Mouse (Mus musculus): ENCODE data around the gene Myo3a. TPM values are rescaled to one million over a fixed set of nuclear protein-coding genes. Genes with fewer than 3 reads are reported as not detected.
"Not testable (repeated sequence)": the region's sequence is repeated elsewhere in the genome, so short reads cannot be mapped to it uniquely, and the experiment has no call there.

Gene Myo3a
- polyA plus RNA-seq, 1 experiment from 2014 or later: 0.04 TPM

DNA sequence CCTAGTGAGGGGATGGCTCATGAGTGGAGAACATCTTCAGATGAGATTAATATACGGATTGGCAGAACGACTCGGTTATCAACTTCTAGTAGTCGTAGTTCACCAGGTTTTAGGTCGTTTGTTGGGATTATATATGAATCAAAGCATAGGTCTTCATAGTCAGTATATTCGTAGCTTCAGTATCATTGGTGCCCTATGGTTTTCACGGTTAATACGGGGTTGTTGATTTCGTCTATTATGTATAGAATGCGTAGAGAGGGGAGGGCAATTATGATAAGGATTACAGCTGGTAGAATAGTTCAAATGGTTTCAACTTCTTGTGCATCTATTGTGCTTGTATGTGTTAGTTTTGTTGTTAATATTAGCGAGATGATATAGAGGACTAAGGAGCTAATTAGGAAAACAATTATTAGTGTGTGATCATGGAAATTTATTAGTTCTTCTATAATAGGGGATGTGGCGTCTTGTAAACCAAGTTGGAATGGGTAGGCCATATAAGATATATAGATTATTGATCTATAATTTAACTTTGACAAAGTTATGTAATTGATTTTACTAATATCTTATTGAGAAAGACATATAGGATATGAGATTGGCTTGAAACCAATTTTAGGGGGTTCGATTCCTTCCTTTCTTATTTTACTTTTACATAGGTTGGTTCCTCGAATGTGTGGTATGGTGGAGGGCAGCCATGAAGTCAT lies 360.3 kb downstream of the Myo3a start:
- H3K9me3 ChIP-seq; DNase-seq (ENCODE audit: low spot score); H3K27ac ChIP-seq (replicated peaks); H3K4me1 ChIP-seq; H3K36me3 ChIP-seq (replicated peaks); H3K27me3 ChIP-seq (replicated peaks; ENCODE audit: low read depth, poor library complexity, severe bottlenecking); H3K4me3 ChIP-seq: not testable (repeated sequence)
- 83% methylated on average over 14 of the region's 14 CpGs for WGBS

DNA sequence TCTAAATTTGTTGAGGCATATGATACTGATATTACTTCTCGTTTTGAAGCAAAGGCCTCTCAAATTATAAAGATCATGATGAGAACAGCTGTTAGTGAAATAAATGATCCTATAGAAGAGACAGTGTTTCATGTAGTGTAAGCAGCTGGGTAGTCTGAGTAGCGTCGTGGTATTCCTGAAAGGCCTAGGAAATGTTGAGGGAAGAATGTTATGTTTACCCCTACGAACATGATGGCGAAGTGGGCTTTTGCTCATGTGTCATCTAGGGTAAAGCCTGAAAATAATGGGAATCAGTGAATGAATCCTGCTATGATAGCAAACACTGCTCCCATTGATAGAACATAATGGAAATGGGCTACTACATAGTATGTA lies 360.9 kb downstream of the Myo3a start:
- not testable (repeated sequence) for H3K36me3 ChIP-seq (replicated peaks); H3K9me3 ChIP-seq; H3K27me3 ChIP-seq (replicated peaks; ENCODE audit: low read depth, poor library complexity, severe bottlenecking); DNase-seq (ENCODE audit: low spot score); H3K27ac ChIP-seq (replicated peaks); H3K4me3 ChIP-seq; H3K4me1 ChIP-seq
- whole genome bisulfite sequencing: 90% methylated on average over 5 of the region's 5 CpGs

DNA sequence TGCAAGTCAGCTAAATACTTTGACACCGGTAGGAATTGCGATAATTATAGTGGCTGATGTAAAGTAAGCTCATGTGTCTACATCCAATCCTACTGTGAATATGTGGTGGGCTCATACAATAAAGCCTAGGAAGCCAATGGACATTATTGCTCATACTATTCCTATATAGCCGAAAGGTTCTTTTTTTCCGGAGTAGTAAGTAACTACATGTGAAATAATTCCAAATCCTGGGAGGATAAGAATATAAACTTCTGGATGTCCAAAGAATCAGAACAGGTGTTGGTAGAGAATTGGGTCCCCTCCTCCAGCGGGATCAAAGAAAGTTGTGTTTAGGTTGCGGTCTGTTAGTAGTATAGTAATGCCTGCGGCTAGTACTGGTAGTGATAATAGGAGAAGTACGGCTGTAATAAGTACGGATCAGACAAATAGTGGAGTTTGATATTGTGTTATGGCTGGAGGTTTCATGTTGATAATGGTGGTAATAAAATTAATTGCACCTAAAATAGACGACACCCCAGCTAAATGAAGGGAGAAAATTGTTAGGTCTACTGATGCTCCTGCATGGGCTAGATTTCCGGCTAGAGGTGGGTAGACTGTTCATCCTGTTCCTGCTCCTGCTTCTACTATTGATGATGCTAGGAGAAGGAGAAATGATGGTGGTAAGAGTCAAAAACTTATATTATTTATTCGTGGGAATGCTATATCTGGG lies 361.5 kb downstream of the Myo3a start:
- H3K9me3 ChIP-seq; DNase-seq (ENCODE audit: low spot score); H3K4me1 ChIP-seq; H3K27me3 ChIP-seq (replicated peaks; ENCODE audit: low read depth, poor library complexity, severe bottlenecking); H3K4me3 ChIP-seq; H3K36me3 ChIP-seq (replicated peaks); H3K27ac ChIP-seq (replicated peaks): not testable (repeated sequence)
- 72% methylated on average over 12 of the region's 12 CpGs for WGBS

DNA sequence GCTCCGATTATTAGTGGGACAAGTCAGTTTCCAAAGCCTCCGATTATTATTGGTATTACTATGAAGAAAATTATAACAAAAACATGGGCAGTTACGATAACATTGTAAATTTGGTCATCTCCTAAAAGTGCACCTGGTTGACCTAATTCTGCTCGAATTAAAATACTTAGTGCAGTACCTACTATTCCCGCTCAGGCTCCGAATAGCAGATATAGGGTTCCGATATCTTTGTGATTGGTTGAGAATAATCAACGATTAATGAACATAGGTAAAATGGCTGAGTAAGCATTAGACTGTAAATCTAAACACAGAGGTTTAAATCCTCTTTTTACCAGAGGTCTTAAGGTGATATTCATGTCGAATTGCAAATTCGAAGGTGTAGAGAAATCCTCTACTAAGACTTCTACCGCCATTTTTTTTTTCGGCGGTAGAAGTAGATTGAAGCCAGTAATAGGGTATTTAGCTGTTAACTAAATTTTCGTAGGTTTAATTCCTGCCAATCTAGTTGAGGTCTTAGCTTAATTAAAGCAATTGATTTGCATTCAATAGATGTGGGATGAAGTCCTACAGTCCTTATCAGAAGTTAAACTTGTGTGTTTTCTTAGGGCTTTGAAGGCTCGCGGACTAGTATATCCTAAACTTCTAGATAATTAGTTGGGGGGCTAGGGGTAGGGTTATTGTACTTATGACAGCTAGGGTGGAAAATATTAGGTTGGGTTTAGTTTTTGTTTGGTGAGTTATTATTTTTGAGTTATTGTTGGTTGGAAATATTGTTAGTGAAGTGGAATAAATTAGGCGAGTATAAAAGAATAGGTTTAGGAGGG lies 362.3 kb downstream of the Myo3a start:
- not testable (repeated sequence) for H3K36me3 ChIP-seq (replicated peaks); H3K4me1 ChIP-seq; H3K4me3 ChIP-seq; H3K9me3 ChIP-seq; H3K27me3 ChIP-seq (replicated peaks; ENCODE audit: low read depth, poor library complexity, severe bottlenecking); DNase-seq (ENCODE audit: low spot score); H3K27ac ChIP-seq (replicated peaks)
- 88% methylated on average over 16 of the region's 17 CpGs for WGBS

DNA sequence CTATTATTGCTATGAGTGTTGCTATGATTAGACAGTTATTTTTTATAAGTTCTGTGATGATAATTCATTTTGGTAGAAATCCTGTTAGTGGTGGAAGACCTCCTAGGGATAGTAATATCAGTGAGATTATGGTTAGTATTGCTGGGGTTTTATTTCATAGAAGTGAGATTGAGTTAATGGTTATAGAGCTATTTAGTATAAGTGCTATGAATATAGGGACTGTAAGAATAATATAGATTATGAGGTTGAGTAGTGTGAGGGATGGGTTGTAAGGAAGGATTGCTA lies 362.8 kb downstream of the Myo3a start:
- H3K4me1 ChIP-seq: no peaks in the 10 kb centered on the region
- no peaks in the 10 kb centered on the region for H3K36me3 ChIP-seq (replicated peaks)
- H3K4me3 ChIP-seq: no peak overlapping the region

DNA sequence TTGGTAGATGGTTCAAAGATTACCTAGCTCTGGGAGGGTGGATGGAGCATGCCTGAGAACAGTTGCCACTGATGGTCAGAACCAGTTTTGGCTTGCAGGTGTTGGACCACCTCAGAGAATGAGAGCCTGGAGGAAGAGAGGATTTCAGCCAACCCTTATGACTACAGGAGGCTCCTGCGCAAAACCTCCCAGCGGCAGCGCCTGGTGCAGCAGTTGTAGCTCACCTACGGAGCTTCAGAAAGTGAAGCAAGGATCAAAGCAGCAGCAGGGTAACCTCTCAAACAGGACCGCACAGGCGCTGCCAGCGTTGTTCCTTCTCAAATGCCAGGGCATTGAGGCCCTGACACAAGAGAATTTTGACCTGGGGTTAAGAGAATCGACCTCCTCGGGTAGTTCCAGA lies 390.6 kb downstream of the Myo3a start:
- Histone ChIP-seq H3K36me3 (replicated peaks) (no peaks in the 10 kb centered on the region), H3K27me3 (replicated peaks; ENCODE audit: low read depth, poor library complexity, severe bottlenecking) (peaks cover 67% of the 10 kb centered on the region), H3K4me1 (peaks cover 23% of the 10 kb centered on the region), H3K9me3 (no peaks in the 10 kb centered on the region), H3K4me3 (no peak overlapping the region), H3K27ac (replicated peaks) (no peak overlapping the region)
- peak; percentile 39 for DNase-seq (ENCODE audit: low spot score)
- WGBS: 1% methylated on average over 9 of the region's 9 CpGs

More for the DNA sequence above, 362.8 kb downstream of the Myo3a start:
- H3K27me3 ChIP-seq (replicated peaks; ENCODE audit: low read depth, poor library complexity, severe bottlenecking): no peaks in the 10 kb centered on the region
- DNase-seq (ENCODE audit: low spot score): no peak
- no peak overlapping the region for H3K27ac ChIP-seq (replicated peaks)
- no peaks in the 10 kb centered on the region for H3K9me3 ChIP-seq

DNA sequence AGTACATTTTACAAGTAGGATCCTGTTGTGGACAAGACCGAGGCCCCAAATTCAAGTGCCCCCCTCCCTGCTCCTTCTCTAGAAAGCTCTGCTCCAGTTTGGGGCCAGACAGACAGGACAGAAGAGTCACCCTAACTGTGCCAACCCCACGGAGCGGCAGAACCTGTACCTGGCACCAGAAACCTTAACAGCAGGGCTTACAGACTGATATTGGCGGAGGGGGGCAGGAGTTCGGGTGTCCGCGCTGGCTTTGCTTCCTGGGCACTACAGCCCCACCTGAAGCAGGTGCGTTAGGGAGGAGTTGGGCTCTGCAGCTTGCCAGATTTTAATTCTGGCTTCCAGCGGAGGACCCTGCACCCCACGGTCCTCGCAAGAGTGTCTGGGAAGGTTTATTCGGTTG lies 392.1 kb downstream of the Myo3a start:
- DNase-seq (ENCODE audit: low spot score): peak; percentile 17
- peaks cover 33% of the 10 kb centered on the region for H3K4me1 ChIP-seq
- 4% methylated on average over 12 of the region's 12 CpGs for WGBS

DNA sequence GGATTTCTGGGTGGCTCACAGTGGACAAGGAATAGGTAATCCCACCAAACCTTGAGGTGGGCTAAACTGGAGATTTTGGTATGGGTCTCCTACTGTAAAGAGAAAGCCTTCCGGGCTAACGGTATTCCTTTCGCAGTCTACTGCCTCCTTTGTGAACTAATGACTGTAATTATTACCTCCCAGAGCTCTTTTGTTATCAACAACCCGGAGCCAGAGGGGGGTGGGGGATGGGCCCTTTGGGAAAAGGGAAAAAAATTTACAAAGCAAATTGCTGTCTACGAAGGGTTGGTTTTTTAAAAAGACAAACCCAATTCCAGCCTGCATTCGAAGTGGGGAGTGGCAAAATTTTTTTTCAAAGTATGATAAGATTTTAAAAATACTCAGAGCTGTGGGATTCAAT lies 392.7 kb downstream of the Myo3a start:
- Histone ChIP-seq H3K27me3 (replicated peaks; ENCODE audit: low read depth, poor library complexity, severe bottlenecking) (peaks cover 88% of the 10 kb centered on the region), H3K4me1 (peaks cover 33% of the 10 kb centered on the region), H3K27ac (replicated peaks) (no peak overlapping the region), H3K36me3 (replicated peaks) (no peaks in the 10 kb centered on the region), H3K9me3 (no peaks in the 10 kb centered on the region), H3K4me3 (no peak overlapping the region)
- peak; percentile 9 for DNase-seq (ENCODE audit: low spot score)
- 1% methylated on average over 6 of the region's 6 CpGs for WGBS

More for the DNA sequence above, 392.1 kb downstream of the Myo3a start:
- no peaks in the 10 kb centered on the region for H3K9me3 ChIP-seq
- peaks cover 82% of the 10 kb centered on the region for H3K27me3 ChIP-seq (replicated peaks; ENCODE audit: low read depth, poor library complexity, severe bottlenecking)
- H3K36me3 ChIP-seq (replicated peaks): no peaks in the 10 kb centered on the region
- H3K27ac ChIP-seq (replicated peaks): no peak overlapping the region
- no peak overlapping the region for H3K4me3 ChIP-seq

DNA sequence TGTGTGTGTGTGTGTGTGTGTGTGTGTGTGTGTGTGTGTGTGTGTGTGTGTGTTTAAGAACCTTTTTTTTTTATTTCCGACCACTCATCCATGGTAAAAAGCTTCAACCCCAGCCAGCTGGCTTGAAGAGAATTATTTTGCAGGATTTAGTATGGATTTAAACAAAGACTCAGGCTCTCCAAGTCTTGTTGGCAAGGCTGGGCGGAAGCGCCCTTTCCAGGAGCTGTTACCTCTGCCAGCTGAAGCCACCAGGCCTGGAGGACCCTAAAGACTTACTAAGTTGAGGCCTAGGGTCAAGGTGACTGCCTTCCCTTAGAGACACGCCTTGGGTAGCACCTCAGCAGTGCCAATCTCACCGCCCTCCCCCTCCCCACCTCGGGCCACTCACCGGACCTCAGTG lies 393.2 kb downstream of the Myo3a start:
- peaks cover 33% of the 10 kb centered on the region for H3K4me1 ChIP-seq
- no peak overlapping the region for H3K27ac ChIP-seq (replicated peaks)
- 2% methylated on average over 7 of the region's 7 CpGs for WGBS
- H3K9me3 ChIP-seq: no peaks in the 10 kb centered on the region
- no peak overlapping the region for H3K4me3 ChIP-seq
- peaks cover 93% of the 10 kb centered on the region for H3K27me3 ChIP-seq (replicated peaks; ENCODE audit: low read depth, poor library complexity, severe bottlenecking)
- H3K36me3 ChIP-seq (replicated peaks): no peaks in the 10 kb centered on the region
- DNase-seq (ENCODE audit: low spot score): no peak

DNA sequence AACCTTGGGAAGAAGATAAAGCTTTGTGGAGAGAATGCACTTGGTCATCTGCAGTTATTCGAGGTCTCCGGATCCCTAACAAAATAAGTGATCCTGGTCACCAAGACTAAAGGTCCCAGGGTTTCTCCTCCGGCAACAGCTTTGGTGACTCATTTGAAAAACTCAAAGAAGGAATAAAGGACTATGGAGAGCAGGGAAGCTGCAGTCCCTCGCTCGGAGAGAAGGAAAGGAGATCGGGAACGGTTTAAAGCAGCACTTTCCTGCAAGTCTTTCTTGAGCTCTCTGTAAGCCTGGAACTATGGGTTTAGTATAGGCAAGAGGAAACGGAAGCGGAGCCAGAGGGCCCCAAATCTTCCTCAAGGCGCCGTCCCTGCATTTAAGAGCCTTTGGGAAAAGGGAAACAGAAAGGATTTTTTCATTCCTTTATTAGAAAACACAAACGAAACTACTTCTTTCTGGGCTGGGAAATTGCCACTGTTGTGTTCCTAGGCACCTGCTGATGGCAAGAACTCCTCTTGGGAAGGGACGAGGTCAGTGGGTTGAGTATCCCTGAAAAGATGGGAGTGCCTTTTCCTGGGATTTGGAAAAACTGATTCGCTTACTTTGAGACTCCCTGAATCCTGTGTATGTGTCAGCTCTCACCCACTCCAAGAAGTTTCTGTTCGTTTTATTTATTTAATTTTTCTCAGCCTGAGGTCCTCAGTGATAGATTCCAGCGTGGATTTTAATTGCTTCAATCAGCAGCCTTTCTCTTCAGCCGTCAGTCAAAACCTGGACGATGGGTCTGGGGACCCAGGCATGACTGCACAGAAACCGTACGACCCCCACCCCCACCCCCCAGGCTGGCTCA lies 393.9 kb downstream of the Myo3a start:
- peak overlapping the region; percentile 55; the same call in 1 of the 2 replicates for H3K4me3 ChIP-seq
- no peak overlapping the region for H3K27ac ChIP-seq (replicated peaks)
- peaks cover 100% of the 10 kb centered on the region for H3K27me3 ChIP-seq (replicated peaks; ENCODE audit: low read depth, poor library complexity, severe bottlenecking)
- no peaks in the 10 kb centered on the region for H3K9me3 ChIP-seq
- peak; percentile 26 for DNase-seq (ENCODE audit: low spot score)
- WGBS: 2% methylated on average over 20 of the region's 20 CpGs
- H3K36me3 ChIP-seq (replicated peaks): no peaks in the 10 kb centered on the region
- peaks cover 33% of the 10 kb centered on the region for H3K4me1 ChIP-seq

DNA sequence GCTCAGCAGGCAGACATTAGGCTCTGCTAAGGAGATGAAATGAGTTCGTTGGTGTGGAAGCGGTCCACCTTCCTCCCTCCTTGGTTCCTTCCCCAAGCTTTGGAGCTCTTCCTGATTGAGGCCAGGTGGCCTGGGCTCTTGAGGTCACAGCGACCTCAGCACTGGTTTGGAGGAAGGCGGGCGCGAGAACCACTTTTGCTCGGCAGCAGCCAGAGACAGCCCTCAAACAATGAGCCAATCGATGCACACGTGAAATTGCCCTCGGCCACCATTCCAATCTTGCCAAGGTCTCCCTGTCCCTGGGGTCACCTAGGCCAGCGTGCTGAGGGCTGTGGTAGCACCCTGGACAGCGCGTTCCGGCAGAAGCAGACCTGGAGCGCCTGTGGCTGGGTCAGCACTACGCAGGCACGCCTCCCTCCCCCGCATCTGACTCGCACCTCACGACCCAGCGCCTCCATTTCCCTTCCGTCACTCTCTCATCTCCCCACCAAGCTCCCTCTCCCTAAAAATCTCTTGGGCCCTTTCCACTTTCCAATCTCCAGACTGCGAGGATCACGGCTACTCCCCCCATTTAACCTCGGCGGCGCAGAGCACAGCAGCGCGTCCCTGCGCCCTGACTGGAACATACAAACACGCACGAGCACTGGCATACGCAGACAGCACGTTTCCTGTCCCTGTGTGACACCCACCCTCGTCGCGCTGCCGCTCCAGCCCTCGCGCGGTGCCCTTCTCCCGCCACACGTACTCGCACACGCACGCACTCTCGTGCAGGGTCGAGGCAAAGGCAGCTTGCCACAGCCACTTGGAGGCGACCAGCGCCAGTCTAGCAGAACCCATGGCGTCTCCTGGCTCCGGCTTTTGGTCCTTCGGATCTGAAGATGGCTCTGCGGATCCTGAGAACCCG lies 394.8 kb downstream of the Myo3a start, which contains the start of gene Gad2:
TSS of gene Gad2 (plus strand) at position 378 of the 904 bp plus-strand sequence.
- Histone ChIP-seq H3K9me3 (no peaks in the 10 kb centered on the region), H3K27ac (replicated peaks) (no peak within 1 kb of the TSS; the same call in none of the 2 replicates), H3K27me3 (replicated peaks; ENCODE audit: low read depth, poor library complexity, severe bottlenecking) (peaks cover 100% of the 10 kb centered on the region), H3K36me3 (replicated peaks) (no peaks in the 10 kb centered on the region), H3K4me3 (peak within 1 kb of the TSS; percentile 55), H3K4me1 (peaks cover 33% of the 10 kb centered on the region)
- peak; percentile 77 for DNase-seq (ENCODE audit: low spot score)
- 1% methylated on average over 55 of the region's 55 CpGs for WGBS
